Mouse (Mus musculus): Measurements from ENCODE around the gene Gm11077. TPM values are rescaled to one million over a fixed set of nuclear protein-coding genes. Genes with fewer than 3 reads are reported as not detected.

The Gm11077 gene
- not detected in 2 replicates for polyA plus RNA-seq (2016; fragmentation: Nextera tagmentation; extraction: Ambion mirVana)

DNA sequence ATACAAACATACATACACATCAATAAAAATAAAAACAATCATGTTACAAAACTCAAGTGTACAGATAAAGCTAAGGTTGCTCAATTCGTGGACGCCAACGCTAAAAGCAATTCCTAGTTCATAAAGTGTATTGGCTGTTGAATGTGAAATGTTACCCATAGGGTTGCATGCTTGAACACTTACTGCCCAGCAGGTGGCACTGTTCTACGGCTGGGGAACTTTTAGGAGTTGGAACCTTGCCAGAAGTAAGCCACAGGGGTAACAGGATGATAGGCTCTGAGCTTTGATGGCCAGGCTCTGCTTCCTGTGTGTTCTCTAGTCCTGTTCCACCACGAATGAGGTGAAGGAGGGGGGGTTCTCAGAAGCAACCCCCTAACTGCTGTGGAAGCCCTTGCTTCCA is at the start of gene Gm11077:
TSS of gene Gm11077 (plus strand) at position 13 of the 400 bp plus-strand sequence.
- Histone ChIP-seq H3K9ac (no peak within 1 kb of the TSS), H3K27ac (no peak within 1 kb of the TSS), H3K4me3 (no peak within 1 kb of the TSS), H3K27me3 (no peaks in the 10 kb centered on the region), H3K9me3 (replicated peaks) (no peaks in the 10 kb centered on the region), H3K36me3 (no peaks in the 10 kb centered on the region), H3K4me2 (replicated peaks) (no peak within 1 kb of the TSS), H3K4me1 (peaks cover 8% of the 10 kb centered on the region; the same call in 1 of the 2 replicates)
- WGBS: 94% methylated on average over 5 of the region's 5 CpGs
- ATAC-seq (ENCODE audit: low FRiP score): no peak

DNA sequence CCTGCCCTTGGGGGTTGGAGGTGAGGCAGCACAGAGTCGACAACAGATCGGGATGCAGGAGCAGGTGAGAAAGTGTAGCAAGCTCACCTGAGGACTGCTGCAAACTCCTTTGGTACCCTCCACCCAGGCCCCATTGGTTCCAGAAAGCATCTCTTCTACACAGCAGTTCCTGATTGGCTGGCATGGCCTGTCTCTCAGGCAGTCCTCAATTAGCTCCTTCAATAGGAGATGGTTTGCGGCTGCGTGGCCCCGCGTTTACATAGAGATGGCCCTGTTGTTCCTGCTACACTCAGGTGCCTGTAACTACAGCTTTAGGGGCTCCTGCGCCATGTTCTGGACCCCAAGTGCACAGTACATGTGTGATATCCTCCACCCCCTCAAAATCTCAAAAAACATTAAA is 48.4 kb upstream of the Gm11077 start:
- Histone ChIP-seq H3K27me3 (no peaks in the 10 kb centered on the region), H3K9me3 (replicated peaks) (no peaks in the 10 kb centered on the region), H3K4me1 (peaks cover 33% of the 10 kb centered on the region), H3K4me3 (no peak overlapping the region), H3K36me3 (no peaks in the 10 kb centered on the region), H3K27ac (no peak overlapping the region), H3K4me2 (replicated peaks) (no peak overlapping the region), H3K9ac (no peak overlapping the region)
- 44% methylated on average over 7 of the region's 7 CpGs for WGBS
- ATAC-seq (ENCODE audit: low FRiP score): no peak

DNA sequence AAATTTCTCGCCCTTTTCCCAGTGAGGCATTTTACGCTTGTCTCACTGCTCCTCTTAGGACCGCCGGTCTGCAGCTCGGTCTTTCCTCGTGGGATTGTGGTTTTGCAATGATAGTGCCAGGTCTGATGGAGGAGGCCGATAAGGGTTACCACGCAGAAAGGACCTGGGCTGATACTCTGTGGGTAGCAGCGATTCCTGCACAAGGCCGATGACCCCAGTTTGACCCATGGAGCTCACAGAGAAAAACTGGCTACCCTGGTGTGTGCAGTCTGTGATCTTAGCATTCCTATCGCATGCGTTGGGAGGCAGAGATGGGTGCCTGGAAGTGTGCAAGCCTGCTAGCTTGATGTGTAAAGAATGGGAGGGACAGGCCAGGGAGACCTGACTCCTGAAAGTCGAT is 46.3 kb upstream of the Gm11077 start:
- Histone ChIP-seq H3K9ac (no peak overlapping the region), H3K36me3 (no peaks in the 10 kb centered on the region), H3K4me3 (no peak overlapping the region), H3K27ac (no peak overlapping the region), H3K27me3 (no peaks in the 10 kb centered on the region), H3K4me1 (peaks cover 23% of the 10 kb centered on the region), H3K9me3 (replicated peaks) (no peaks in the 10 kb centered on the region), H3K4me2 (replicated peaks) (no peak overlapping the region)
- 0 out of 2 replicates have a peak, but pooled peaks have one; percentile 8 for ATAC-seq (ENCODE audit: low FRiP score)
- 43% methylated on average over 13 of the region's 13 CpGs for WGBS

DNA sequence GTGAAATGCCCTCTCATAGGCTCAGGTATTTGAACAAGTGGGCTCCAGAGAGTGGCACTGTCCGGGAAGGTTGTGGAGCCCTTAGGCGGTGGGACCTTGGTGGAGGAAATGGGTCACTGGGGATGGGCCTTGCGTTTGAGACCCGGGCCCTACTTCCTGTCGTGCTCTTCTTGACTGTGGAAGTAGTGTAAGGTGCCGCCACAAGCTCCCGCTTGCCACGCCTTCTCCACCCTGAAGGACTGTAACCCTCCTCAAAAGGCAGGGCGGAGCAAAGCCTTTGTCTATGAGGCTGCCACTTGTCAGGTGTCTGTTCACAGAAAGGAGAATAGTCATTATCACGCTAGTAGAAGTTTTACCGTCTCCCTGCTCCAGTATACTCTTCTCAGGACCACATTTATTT is 44.7 kb upstream of the Gm11077 start:
- Histone ChIP-seq H3K9ac (no peak overlapping the region), H3K27ac (no peak overlapping the region), H3K4me3 (no peak overlapping the region), H3K9me3 (replicated peaks) (no peaks in the 10 kb centered on the region), H3K27me3 (no peaks in the 10 kb centered on the region), H3K4me1 (peaks cover 8% of the 10 kb centered on the region), H3K4me2 (replicated peaks) (no peak overlapping the region), H3K36me3 (no peaks in the 10 kb centered on the region)
- ATAC-seq (ENCODE audit: low FRiP score): no peak
- 89% methylated on average over 11 of the region's 11 CpGs for WGBS

DNA sequence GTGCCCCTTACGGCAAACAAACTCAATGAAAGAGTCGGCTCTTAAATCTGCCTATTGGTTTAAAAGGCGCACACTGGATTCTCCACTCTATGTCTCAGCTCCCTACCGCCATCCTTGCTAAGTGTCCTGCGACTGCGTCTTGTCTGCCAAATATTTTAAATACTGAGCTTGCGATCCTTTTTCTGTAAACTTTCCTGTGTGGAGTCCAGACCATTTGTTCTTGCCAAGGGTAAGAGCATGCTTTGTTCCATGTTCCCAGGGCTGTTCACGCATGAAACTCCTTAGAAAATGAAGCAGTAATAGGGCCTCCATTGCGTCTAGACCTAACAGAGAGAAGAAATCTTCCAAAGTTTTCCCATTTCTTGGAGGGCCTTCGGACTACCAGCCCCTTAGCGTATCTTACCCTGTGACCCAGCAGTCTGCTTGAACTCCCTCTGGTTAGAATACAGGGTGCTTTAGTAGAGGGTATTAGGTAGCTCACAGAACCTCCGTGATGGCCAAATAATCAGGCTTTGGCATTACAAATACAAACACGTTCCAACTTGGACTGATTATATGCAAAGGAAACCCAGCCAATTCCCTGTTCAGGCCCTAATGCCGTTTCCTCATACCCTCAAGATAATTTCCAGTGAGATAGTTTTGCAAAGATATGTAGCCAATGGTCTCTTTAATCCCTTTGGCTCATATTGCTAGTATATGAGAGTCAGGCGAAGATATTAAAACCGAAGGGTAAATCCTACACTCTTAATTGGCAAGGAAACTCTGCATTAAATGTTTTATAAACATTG is 39.3 kb upstream of the Gm11077 start:
- Histone ChIP-seq H3K27ac (no peak overlapping the region), H3K9me3 (replicated peaks) (no peaks in the 10 kb centered on the region), H3K4me2 (replicated peaks) (no peak overlapping the region), H3K36me3 (no peaks in the 10 kb centered on the region), H3K4me3 (no peak overlapping the region), H3K9ac (no peak overlapping the region), H3K27me3 (no peaks in the 10 kb centered on the region), H3K4me1 (peaks cover 2% of the 10 kb centered on the region; the same call in 1 of the 2 replicates)
- WGBS: 91% methylated on average over 16 of the region's 16 CpGs
- ATAC-seq (ENCODE audit: low FRiP score): no peak

DNA sequence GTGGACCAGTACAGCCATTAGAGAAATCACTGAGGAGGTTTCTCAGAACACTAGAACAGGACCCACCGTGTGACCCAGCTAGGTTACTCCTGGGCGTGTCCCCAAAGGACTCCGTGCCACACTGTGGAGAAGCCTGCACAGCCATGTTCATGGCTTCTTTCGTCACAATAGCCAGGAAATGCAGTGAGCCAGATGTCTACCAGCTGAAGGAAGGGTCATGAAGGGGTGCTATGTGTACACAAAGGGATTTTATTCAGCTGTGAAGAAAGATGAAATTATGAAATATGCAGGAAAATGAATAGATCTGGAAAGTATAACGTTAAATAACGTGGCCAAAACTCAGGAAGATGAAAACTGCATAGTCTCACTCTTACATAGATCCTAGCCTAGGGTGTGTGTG is 36.9 kb upstream of the Gm11077 start:
- H3K4me3 ChIP-seq: no peak overlapping the region
- 84% methylated on average over 6 of the region's 6 CpGs for WGBS
- no peak overlapping the region for H3K9ac ChIP-seq
- H3K4me1 ChIP-seq: peaks cover 6% of the 10 kb centered on the region
- no peaks in the 10 kb centered on the region for H3K9me3 ChIP-seq (replicated peaks)
- no peak overlapping the region for H3K4me2 ChIP-seq (replicated peaks)
- H3K27me3 ChIP-seq: no peaks in the 10 kb centered on the region
- no peaks in the 10 kb centered on the region for H3K36me3 ChIP-seq
- no peak overlapping the region for H3K27ac ChIP-seq
- no peak for ATAC-seq (ENCODE audit: low FRiP score)

DNA sequence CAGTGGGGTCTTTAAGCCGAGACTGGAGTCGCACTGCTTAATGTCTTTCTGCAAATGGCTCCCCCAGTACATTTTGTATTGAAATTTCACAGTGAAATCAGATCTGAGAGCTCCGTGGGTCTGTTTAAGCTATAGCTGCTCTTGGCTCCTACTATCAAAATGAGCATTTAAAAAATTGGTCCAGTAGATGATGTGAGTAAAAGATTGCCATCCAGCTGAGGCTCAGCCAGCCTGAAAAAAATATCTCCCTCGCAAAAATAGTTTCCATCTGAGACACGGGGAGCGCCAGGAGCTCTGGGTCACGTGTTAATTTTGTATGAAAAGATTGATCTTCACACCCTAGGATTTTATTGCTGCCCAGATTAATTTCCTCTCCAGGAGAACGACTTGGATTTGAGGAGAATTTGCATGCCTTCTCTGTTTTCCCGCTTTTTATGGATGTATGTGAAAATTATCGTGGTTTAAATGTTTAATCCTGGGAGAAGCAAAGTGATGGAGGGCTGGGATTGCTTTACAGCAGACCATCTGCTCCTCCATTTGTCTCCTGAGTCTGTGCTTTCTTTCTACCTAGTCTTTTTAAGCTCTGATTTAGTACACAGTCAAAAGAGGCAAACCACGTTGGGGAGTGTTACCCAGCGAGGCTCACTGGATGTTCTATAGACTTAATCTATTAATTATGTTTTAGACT is 32.7 kb upstream of the Gm11077 start:
- 66% methylated on average over 12 of the region's 12 CpGs for WGBS
- peak overlapping the region; percentile 44 for H3K27ac ChIP-seq
- no peaks in the 10 kb centered on the region for H3K9me3 ChIP-seq (replicated peaks)
- H3K4me1 ChIP-seq: peaks cover 4% of the 10 kb centered on the region; the same call in 1 of the 2 replicates
- no peak overlapping the region for H3K4me3 ChIP-seq
- 0 out of 2 replicates have a peak overlapping the region, but pooled peaks have one; percentile 6 for H3K4me2 ChIP-seq (replicated peaks)
- H3K36me3 ChIP-seq: no peaks in the 10 kb centered on the region
- no peak overlapping the region for H3K9ac ChIP-seq
- ATAC-seq (ENCODE audit: low FRiP score): 0 out of 2 replicates have a peak, but pooled peaks have one; percentile 29
- H3K27me3 ChIP-seq: no peaks in the 10 kb centered on the region

DNA sequence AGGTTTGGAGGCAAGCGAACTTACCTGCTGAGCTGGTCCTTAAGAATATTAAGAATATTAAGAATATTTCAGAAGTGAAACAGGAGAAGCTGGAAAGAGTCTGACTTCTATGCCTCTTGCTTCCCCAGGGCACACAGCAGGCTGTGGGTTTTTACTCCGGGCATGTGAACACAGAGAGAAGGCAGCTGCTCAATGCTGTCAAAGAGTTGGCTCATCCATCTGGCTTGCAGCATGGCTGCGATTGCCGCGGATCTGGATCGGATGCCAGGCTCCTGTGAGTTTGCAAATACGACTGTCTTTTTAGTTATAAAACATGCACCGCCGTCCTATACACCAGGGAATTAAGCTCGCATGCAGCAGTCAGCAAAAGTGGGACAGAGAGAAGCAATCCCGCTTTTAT is 31.1 kb upstream of the Gm11077 start:
- 81% methylated on average over 11 of the region's 11 CpGs for WGBS
- no peak overlapping the region for H3K9ac ChIP-seq
- no peak for ATAC-seq (ENCODE audit: low FRiP score)
- H3K27me3 ChIP-seq: no peaks in the 10 kb centered on the region
- H3K9me3 ChIP-seq (replicated peaks): no peaks in the 10 kb centered on the region
- no peaks in the 10 kb centered on the region for H3K36me3 ChIP-seq
- peaks cover 4% of the 10 kb centered on the region; the same call in 1 of the 2 replicates for H3K4me1 ChIP-seq
- H3K4me2 ChIP-seq (replicated peaks): no peak overlapping the region
- H3K27ac ChIP-seq: no peak overlapping the region
- H3K4me3 ChIP-seq: no peak overlapping the region

DNA sequence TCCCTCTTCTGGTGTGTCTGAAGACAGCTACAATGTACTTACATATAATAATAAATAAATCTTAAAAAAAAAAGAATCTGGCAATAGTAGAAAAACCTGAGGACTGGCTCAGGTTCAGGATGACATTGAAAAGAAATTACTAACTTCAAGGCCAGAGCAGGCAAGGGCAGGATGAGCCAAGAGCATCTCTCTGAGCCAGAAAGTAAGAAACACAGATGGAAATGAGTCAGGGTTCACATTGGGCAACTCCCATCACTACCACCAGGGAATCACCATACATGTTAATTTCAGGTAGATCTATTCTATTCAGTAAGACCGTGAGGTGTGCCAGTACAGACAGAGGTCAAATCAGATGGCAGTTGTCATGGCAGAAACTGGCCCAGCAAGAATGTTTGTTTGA is 30.5 kb upstream of the Gm11077 start:
- Histone ChIP-seq H3K4me1 (peaks cover 4% of the 10 kb centered on the region; the same call in 1 of the 2 replicates), H3K9me3 (replicated peaks) (no peaks in the 10 kb centered on the region), H3K9ac (no peak overlapping the region), H3K4me3 (no peak overlapping the region), H3K36me3 (no peaks in the 10 kb centered on the region), H3K4me2 (replicated peaks) (no peak overlapping the region), H3K27me3 (no peaks in the 10 kb centered on the region), H3K27ac (no peak overlapping the region)
- 97% methylated on average over 1 of the region's 1 CpGs for WGBS
- no peak for ATAC-seq (ENCODE audit: low FRiP score)

DNA sequence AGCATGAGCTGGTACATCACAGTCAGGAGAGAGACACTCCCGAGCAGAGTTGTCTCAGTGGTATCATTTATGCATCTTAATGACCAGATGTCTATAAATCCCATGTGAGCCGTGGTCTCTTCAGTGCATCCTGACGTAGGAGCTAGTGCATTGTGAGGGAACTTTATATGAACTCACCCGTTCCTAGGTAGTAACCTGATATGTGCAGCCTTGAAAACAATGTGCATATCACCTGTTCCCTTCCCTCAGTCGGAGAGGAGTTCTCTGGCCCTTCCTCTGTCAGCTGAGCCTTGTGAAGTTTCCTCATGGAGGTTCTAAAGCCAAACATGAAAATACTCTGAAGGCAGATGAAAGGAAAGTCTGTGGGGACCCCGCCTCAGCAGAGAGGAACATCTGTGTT is 27.8 kb upstream of the Gm11077 start:
- no peak overlapping the region for H3K27ac ChIP-seq
- H3K4me2 ChIP-seq (replicated peaks): no peak overlapping the region
- H3K9ac ChIP-seq: no peak overlapping the region
- no peaks in the 10 kb centered on the region for H3K9me3 ChIP-seq (replicated peaks)
- H3K4me1 ChIP-seq: peaks cover 4% of the 10 kb centered on the region; the same call in 1 of the 2 replicates
- 71% methylated on average over 6 of the region's 6 CpGs for WGBS
- no peak overlapping the region for H3K4me3 ChIP-seq
- no peaks in the 10 kb centered on the region for H3K36me3 ChIP-seq
- ATAC-seq (ENCODE audit: low FRiP score): no peak
- no peaks in the 10 kb centered on the region for H3K27me3 ChIP-seq

DNA sequence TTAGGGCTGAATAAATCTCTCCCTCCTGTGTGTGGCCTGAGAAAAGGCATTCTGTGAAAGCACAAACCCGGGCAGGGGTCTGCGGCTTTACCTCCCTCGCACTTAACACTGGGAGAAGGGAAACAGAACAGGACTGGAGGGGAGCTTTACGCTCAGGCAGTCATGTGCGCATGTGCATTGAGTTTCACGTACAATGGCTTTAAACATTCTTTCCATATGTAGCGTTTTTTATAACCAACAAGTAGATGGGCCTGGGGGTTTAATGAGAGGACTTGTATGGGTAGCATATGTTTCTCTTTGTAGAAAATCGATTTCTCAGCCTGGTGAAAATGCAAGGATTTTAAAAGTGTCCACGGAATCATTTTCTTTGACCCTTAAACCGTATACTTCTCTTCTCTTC is 24.0 kb upstream of the Gm11077 start:
- Histone ChIP-seq H3K27ac (no peak overlapping the region), H3K9ac (no peak overlapping the region), H3K4me3 (no peak overlapping the region), H3K27me3 (no peaks in the 10 kb centered on the region), H3K4me2 (replicated peaks) (no peak overlapping the region), H3K9me3 (replicated peaks) (no peaks in the 10 kb centered on the region), H3K36me3 (no peaks in the 10 kb centered on the region), H3K4me1 (peaks cover 5% of the 10 kb centered on the region; the same call in 1 of the 2 replicates)
- WGBS: 87% methylated on average over 10 of the region's 10 CpGs
- no peak for ATAC-seq (ENCODE audit: low FRiP score)

DNA sequence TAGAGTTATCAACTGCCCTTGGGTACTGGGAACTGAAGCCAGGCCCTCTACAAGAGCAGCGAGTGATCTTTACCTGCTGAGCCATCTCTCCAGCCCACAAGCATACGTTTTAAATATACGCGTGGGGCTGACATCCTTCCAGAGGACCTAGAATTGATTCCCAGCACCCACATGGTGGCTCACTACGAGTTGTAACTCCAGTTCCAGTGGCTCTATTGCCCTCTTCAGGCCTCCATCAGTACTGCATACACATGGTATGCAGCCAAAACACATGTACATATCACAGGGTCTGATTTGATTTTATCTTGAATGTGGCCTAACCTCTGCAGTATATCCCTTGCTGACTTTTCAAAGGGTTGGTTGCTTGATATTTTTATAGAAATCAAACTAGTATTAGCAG is 23.0 kb upstream of the Gm11077 start:
- peaks cover 5% of the 10 kb centered on the region; the same call in 1 of the 2 replicates for H3K4me1 ChIP-seq
- H3K36me3 ChIP-seq: no peaks in the 10 kb centered on the region
- no peak overlapping the region for H3K27ac ChIP-seq
- H3K9me3 ChIP-seq (replicated peaks): no peaks in the 10 kb centered on the region
- no peak overlapping the region for H3K4me3 ChIP-seq
- no peak overlapping the region for H3K9ac ChIP-seq
- H3K27me3 ChIP-seq: no peaks in the 10 kb centered on the region
- no peak for ATAC-seq (ENCODE audit: low FRiP score)
- WGBS: 92% methylated on average over 5 of the region's 5 CpGs
- H3K4me2 ChIP-seq (replicated peaks): no peak overlapping the region

All from hindbrain, embryonic 12.5 days (tissue).